Mouse (Mus musculus) ovary, adult 2 months (tissue): ENCODE measurements around the gene Ccdc17. TPM values are rescaled to one million over a fixed set of nuclear protein-coding genes. Genes with fewer than 3 reads are reported as not detected.

Experiments
- polyA plus RNA-seq: library from polyadenylated mRNA; depleted of rRNA; stranded (reverse); fragments of >200 nt; gene quantifications from 2 replicates; pipeline ENCODE4 v1.2.3, GENCODE M21; 2012; rRNA removed

Gene Ccdc17
- 46.2 and 60.7 TPM in 2 replicates for polyA plus RNA-seq

DNA sequence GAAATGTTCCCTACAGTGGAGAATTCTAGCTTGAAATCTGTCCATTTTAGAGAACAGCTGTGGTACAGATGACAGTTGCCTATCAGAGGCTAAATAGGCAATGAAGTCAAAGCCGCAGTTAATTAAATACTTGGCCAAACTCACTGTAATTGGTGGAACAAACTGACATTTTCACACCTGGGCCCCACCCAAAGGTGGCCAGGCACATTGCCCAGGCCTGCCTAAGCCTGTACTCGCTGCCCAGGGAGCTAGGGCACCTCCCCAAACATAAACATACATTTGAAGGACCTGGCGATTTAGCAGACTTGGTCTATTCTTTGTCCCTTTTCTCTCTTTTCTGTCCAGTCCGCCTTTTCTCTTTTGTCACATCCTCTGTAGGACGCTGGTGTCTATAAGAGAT, at the start of gene Ccdc17:
Gene Ccdc17 (plus strand): TSS at position 276 of the 400 bp plus-strand sequence.

DNA sequence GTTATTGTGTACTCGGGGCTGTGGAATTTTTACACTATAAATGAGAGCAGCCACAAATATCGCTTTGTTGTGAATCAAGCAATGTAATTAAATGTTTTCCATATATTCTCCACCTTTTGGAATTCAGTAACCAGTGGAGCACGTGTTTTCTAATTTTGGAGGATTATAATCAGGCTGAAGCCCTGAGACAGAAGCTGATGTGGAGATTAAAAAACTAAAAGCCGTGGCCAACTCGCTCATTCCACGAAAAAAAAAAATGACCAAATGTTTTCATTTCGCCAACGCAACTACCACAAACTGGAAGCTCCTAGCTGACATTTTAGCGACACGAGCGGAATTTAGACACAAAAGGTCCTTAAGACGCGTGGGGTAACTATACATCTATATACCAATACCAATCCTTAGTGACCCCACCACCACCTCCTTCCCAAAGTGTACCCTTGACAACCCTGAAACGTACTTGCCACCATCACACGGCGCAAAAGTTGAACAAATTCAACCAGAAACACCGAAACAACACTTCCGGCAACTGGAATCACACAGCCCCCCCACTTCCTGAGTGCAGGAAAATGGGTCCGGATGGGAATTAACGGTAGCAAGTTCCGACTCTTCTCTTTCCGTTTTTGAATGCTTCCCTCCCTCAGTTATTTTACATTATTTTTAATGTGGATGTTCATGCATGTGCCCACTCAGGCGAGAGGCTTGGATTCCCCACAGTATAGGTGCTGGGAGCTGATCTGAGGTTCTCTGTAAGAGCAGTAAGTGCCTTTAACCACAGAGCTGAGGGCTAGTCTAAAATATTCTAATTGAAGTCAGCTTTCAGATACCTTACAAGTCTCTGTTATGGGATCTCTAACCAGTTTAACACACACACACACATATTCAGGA, 40.8 kb upstream of the Ccdc17 start, which contains the start of gene Tmem69:
Gene Tmem69 (minus strand): TSS at position 524 of the 888 bp plus-strand sequence.

DNA sequence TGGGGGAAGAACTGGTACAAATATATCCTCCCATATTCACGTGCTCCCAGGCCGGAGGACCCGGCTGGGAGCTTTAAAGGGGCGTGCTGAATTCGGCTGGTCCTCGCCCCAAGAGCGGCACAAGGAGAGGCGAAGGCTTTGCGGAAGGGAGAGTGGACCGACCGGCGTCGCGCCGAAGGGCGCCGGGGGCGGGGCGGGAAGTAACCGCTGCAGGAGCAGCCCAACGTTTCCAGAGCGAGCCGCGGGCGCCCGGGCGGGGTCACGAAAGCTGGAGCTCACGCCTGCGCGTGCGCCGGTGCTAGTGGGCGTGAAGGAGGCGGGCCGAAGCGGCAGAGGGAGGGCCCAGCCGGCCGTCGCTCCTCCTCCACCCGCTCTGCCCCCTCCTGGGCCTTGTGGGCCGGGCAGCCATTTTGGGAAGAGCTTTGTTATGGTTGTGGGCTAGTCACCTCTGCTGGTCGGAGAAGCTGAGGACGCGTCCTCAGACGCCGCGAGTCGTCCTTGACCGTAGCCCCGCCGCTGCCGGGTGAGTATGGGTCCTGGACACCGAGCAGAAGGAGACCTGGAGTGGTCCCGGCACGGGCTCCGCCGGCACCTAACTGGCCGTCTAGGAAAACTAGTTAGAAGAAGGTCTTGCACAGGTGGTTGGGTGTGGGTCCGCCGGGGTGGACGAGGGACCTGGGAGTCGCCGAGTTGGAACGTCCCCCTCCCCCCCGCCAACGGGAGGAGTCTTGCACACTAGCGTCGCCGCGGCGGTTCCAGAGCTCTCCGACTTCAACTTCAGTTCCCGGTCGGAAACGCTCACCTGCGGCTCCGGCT, 38.9 kb upstream of the Ccdc17 start, which contains the start of gene Gpbp1l1:
Gene Gpbp1l1 (plus strand): TSS at position 353 of the 816 bp plus-strand sequence.

DNA sequence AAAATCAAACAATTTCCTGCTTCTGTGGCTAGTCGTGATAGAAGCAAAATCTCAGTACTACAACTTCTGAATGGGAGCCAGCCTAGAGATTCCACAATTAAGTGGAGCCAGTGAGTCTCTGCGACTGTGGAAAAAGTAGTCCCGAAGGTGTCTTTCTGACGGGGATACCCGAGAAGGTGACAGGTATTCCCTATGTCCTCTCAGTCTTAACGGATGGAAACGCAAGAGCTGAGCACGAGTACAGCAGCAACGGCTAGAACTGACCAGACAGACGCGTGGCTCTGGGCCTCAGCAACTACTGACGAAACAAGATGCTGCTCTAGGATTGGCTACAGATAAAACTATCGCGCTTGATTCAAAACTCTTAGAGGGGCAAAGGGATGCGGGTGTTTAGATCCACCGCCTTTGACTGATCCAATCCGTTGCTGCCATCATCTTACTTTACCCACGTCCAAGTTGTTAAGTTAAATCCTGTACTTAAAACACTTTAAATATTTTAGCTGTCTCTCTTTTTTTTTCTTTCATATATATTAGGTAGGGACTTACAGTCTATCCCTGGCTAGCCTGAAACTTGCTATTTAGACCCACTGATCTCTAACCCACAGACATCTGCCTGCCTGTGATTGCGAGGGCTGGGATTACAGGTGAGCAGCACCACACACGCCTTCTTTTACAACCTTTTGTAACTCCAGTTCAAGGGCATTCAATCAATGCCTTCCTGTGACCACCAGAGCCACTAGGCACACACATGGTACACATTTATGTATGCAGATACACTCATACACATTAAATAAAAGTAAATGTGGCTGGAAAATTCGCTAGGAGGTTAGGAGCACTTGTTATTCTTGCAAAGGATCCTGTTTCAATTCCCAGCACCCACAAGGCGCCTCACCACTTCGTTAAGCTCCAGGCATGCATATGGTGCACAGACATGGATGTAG, 31.5 kb downstream of the Ccdc17 start, which contains the start of gene Nasp:
Gene Nasp (minus strand): TSS at position 220 of the 941 bp plus-strand sequence.

Other genes with a start within 250 kb of the Ccdc17 start
- 81.8 and 130 TPM in 2 replicates for gene Mast2, start 132.5 kb upstream of the Ccdc17 start, polyA plus RNA-seq
- gene Ipp, start 89.1 kb upstream of the Ccdc17 start, polyA plus RNA-seq = 1.1 and 1.7 TPM in 2 replicates
- 2.3 and 2.6 TPM in 2 replicates for gene Tmem69, start 40.7 kb upstream of the Ccdc17 start, polyA plus RNA-seq
- gene Gpbp1l1, start 39.0 kb upstream of the Ccdc17 start, polyA plus RNA-seq = 18.0 and 32.4 TPM in 2 replicates
- 2.1 and 3.8 TPM in 2 replicates for gene Nasp, start 31.3 kb downstream of the Ccdc17 start, polyA plus RNA-seq
- 495 and 544 TPM in 2 replicates for gene Akr1a1, start 55.0 kb downstream of the Ccdc17 start, polyA plus RNA-seq
- 37.5 and 56.0 TPM in 2 replicates for gene Prdx1, start 88.9 kb downstream of the Ccdc17 start, polyA plus RNA-seq
- 7.6 and 10.1 TPM in 2 replicates for gene Mmachc, start 111.8 kb downstream of the Ccdc17 start, polyA plus RNA-seq
- gene Ccdc163, start 111.9 kb downstream of the Ccdc17 start, polyA plus RNA-seq = 32.7 and 45.1 TPM in 2 replicates
- 3.3 and 4.7 TPM in 2 replicates for gene Tesk2, start 124.3 kb downstream of the Ccdc17 start, polyA plus RNA-seq
- 35.7 and 36.6 TPM in 2 replicates for gene Toe1, start 211.0 kb downstream of the Ccdc17 start, polyA plus RNA-seq
- 9.3 and 12.4 TPM in 2 replicates for gene Mutyh, start 211.1 kb downstream of the Ccdc17 start, polyA plus RNA-seq
- gene Hpdl, start 225.1 kb downstream of the Ccdc17 start, polyA plus RNA-seq = 2.5 and 3.4 TPM in 2 replicates